1 mouse cellular context compared by ENCODE assay signal in the genomic region with DNA sequence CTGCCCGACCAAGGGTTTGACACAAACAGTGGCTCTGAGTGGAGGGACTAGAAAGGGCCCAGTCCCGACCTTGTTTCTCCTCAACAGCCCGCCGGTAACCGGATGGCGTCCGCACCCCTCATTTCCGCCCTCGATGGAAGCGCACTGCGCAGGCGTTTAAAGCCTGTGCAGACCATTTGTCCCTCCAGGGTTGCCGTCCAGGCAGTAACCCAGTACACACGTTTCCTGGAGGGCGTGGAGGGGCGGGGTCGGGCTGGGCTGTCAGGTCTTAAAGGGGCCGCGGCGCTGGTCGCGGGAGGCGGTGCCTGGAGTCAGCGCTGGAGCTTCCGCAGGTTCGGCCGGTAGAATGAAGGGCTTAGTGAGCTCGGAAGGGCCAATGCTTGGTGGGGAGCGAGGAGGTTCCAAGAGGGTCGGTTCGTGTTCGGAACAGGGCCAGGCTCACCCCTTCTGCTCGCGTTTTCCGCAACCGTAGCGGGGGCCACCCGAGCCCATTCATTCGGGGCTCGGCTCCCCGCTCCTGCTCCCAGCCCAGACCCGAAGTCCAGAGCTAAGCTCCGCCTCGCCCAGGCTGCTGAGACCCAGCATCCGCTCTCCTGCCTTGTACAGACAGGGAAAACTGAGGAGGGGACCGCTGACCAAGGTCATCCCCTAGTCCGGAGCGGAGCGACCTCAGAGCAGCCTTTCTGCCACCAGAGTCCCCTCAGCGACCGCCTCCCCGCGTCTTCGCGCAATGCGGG.
TF ChIP-seq lines count a peak whose summit lies in the region.

A gene (plus strand): TSS at position 271 of the 737 bp plus-strand sequence.

TF ChIP-seq in CH12.LX, 34 proteins besides CTCF, POLR2A, EP300 and RAD21 (continued from another document):
- no peak for TF ChIP-seq MAFK (IDR thresholded peaks at IDR 0.05; ENCODE audit: insufficient replicate concordance, low read length)
- TF ChIP-seq NELFE (IDR thresholded peaks at IDR 0.05; ENCODE audit: low read depth, low read length), result peak; percentile 90
- 0 out of 2 replicates have a peak, but pooled peaks have one; percentile 53 for TF ChIP-seq MAZ (IDR thresholded peaks at IDR 0.05; ENCODE audit: low read depth, low read length)
- 0 out of 2 replicates have a peak, but pooled peaks have one; percentile 44 for TF ChIP-seq CHD1 (IDR thresholded peaks at IDR 0.05; ENCODE audit: low read depth, low read length)
- TF ChIP-seq USF2 (conservative IDR thresholded peaks at IDR 0.05; ENCODE audit: low read depth, low read length), result no peak
- TF ChIP-seq RCOR1 (conservative IDR thresholded peaks at IDR 0.05; ENCODE audit: low read depth, low read length), result no peak
- TF ChIP-seq ETS1 (conservative IDR thresholded peaks at IDR 0.05; ENCODE audit: low read depth, low read length), result 0 out of 2 replicates have a peak, but pooled peaks have one; percentile 4
- peak; percentile 95 for TF ChIP-seq ELF1 (IDR thresholded peaks at IDR 0.05; ENCODE audit: low read depth, low read length)
- peak; percentile 89; the same call in 1 of the 2 replicates for TF ChIP-seq POLR2AphosphoS2 (IDR thresholded peaks at IDR 0.05; ENCODE audit: low read depth, low read length)
- peak; percentile 90 for TF ChIP-seq HCFC1 (IDR thresholded peaks at IDR 0.05; ENCODE audit: low read depth, low read length)
- TF ChIP-seq ZMIZ1 (IDR thresholded peaks at IDR 0.05; ENCODE audit: low read depth, low read length), result peak; percentile 89
- TF ChIP-seq SIN3A (IDR thresholded peaks at IDR 0.05; ENCODE audit: low read length), result peak; percentile 99
- TF ChIP-seq MXI1 (IDR thresholded peaks at IDR 0.05; ENCODE audit: low read depth, low read length), result peak; percentile 72; the same call in 1 of the 2 replicates
- TF ChIP-seq CHD2 (IDR thresholded peaks at IDR 0.05; ENCODE audit: low read length), result no peak
- no peak for TF ChIP-seq IRF4 (IDR thresholded peaks at IDR 0.05; ENCODE audit: low read depth, low read length)
- TF ChIP-seq TCF12 (IDR thresholded peaks at IDR 0.05; ENCODE audit: low read depth, low read length), result peak; percentile 84
- no peak for TF ChIP-seq JUN (IDR thresholded peaks at IDR 0.05; ENCODE audit: insufficient read depth, low read depth, low read length)
- TF ChIP-seq SMC3 (IDR thresholded peaks at IDR 0.05; ENCODE audit: low read depth, low read length), result no peak; the same call in 1 of the 2 replicates
- TF ChIP-seq UBTF (IDR thresholded peaks at IDR 0.05; ENCODE audit: low read depth, low read length), result no peak
- TF ChIP-seq MEF2A (IDR thresholded peaks at IDR 0.05; ENCODE audit: borderline replicate concordance, low read depth, low read length), result 0 out of 2 replicates have a peak, but pooled peaks have one; percentile 27
- TF ChIP-seq ZC3H11A (IDR thresholded peaks at IDR 0.05; ENCODE audit: low read depth, low read length), result no peak
- TF ChIP-seq ZKSCAN1 (IDR thresholded peaks at IDR 0.05; ENCODE audit: borderline replicate concordance, low read depth, low read length), result no peak
- peak; percentile 76 for TF ChIP-seq TBP (conservative IDR thresholded peaks at IDR 0.05; ENCODE audit: low read depth, low read length)
- peak; percentile 34; the same call in 1 of the 2 replicates for TF ChIP-seq MAX (IDR thresholded peaks at IDR 0.05; ENCODE audit: low read length)
